Mouse (Mus musculus): ENCODE data around the gene Slc35f6.
"Not testable (repeated sequence)": the region's sequence is repeated elsewhere in the genome, so short reads cannot be mapped to it uniquely, and the experiment has no call there.

The Slc35f6 gene

GRCm38 (mm10) chr5:30655526-30656195, 7.9 kb downstream of the Slc35f6 start:
- DNase-seq (ENCODE audit: low spot score in 2 of 2): no peak

DNA sequence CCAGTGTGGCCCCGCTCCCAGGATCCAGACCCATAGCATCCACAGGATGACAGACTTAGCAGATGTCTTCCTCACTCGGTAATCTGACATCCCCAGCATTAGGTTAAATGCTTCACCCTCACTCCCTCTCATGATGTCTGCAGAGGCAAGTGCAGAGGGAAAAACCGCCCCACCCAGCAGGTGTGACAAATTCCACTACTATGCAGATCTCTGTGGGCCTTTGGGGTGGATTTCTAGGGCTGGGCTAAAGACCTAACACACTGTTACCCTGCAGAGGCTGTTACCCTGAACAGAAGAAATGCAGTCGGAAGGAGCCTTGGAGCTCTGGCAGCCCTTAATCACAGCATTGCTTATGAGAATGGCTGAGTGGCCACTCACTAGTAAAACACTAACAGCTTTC, 11.3 kb downstream of the Slc35f6 start:
- DNase-seq (ENCODE audit: low spot score in 2 of 2): no peak

- no peak for DNase-seq (ENCODE audit: low spot score in 2 of 2)
These were observed 12.5 kb downstream of the Slc35f6 start for GRCm38 (mm10) chr5:30660278-30660677.

- no peak for DNase-seq (ENCODE audit: low spot score in 2 of 2)
These were observed 13.1 kb downstream of the Slc35f6 start for GRCm38 (mm10) chr5:30660813-30661212.

GRCm38 (mm10) chr5:30665360-30665759, 17.6 kb downstream of the Slc35f6 start:
- DNase-seq (ENCODE audit: low spot score in 2 of 2): no peak

- no peak for DNase-seq (ENCODE audit: low spot score in 2 of 2)
These were observed 18.2 kb downstream of the Slc35f6 start for GRCm38 (mm10) chr5:30665968-30666367.

DNA sequence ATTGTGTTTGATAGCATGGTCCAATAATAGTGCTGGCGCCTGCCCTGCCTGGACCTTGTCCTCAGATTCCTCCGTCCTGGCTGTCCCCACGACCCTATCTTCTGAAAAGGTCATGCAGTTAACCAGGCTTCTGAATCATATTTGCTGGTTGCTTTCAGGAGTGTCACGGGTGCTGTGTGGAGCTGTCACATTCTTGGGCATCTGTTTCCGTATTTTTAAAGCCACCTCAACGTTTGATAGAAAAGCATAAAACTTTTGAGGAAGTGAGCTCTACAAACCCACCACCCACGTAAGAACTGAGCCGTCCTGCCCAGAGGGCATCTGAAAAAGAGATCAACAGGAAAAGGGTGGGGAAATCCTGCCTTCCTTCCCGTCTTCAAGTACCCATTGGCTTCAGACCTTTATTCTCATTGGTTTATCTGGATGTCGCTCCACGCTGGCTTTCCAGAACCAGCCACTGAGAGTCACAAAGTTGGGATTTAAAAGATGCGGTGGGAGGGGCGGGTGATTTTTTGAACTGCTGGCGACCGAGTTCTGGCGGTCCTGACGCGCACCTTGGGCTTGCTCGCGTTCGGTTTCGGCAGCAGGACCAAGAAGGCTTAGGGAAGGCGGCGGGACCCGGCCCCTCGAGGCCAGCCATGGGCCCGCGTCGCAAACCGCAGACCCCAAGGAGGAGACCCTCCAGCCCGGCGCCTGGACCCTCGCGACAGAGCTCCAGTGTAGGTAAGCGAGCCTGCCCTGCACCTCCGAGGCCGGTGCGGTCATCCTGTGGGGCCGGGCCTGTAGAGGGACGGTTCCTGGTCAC, 18.9 kb downstream of the Slc35f6 start, which contains the start of gene Cenpa:
TSS of gene Cenpa (plus strand) at position 387 of the 805 bp plus-strand sequence.
- peak; percentile 63 to 88 for DNase-seq (ENCODE audit: low spot score in 2 of 2)

GRCm38 (mm10) chr5:30667215-30667614, 19.5 kb downstream of the Slc35f6 start:
- DNase-seq (ENCODE audit: low spot score in 2 of 2): no peak

- no peak for DNase-seq (ENCODE audit: low spot score in 2 of 2)
These were observed 20.0 kb downstream of the Slc35f6 start for GRCm38 (mm10) chr5:30667686-30668085.

DNA sequence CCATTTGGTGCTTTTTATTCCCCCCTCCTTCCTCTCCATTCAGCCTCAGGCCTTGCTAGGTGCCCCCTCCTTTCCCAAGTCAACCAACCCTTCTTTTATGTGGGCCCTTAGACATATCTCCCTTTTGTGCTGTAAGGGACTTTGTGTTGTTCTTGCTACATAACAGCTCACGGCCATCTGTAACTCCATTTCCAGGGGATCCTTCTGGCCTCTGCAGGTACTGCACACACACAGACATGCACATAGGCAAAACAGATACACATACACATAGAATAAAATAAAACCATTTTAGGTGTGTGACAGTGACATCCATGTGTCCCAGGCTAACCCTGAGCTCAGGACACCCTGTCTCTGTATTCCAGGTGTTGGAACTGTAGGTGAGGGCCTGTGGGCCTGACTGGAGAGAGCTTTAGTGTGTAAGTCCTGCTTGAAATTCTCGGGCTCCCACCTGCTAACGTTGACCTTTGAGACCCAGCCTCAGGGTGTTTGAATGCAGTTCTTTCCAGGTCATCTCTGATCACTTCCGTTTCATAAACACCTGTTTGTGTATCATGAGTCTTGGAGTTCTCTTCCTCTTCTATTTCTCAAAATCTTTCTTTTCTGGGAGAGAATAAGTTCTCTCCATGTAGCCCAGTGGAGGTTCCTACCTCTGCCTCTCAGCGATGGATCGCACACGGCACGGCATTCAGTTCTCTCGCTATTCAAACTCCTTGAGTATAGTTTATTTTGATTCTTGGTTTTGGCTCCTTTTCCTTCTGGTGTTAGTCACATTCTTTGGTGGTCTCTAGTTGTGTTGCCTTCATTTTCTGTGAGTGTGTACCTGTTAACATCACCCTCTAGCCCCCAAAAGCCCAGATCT, 21.1 kb downstream of the Slc35f6 start:
- no peak for DNase-seq (ENCODE audit: low spot score in 2 of 2)

DNA sequence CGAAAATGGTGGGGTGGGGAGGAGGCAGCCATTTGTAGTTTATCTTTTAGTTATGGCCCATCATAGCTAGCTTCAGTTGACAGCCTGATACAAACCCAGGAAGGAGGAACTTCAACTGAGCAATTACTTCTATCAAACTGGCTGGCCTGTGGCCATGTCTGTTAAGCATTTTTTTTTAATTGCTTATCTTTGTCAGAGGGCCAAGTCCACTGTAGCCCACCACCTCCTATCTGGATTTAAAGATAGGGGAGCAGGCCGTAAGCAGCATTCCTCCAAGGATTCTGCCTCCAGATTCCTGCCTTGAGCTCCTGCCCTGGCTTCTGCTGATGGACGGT, 21.7 kb downstream of the Slc35f6 start:
- no peak for DNase-seq (ENCODE audit: low spot score in 2 of 2)

DNA sequence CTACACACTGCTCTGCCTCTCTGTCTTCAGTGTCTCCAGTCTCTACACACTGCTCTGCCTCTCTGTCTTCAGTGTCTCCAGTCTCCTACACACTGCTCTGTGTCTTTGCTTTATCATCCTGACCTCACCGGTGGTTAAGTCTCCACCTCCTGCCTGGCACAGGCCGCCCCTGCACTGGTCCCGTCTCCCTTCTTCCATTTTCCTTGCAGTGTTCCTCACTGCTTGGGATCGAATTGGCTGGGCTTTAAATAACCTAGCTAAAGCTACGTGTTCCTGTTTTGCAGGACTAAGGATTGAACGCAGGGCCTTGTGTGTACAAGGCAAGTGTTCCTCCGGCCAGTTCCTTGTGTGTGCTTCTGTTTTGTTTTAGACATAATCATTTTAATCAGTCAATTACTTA, 22.4 kb downstream of the Slc35f6 start:
- DNase-seq (ENCODE audit: low spot score in 2 of 2): no peak

GRCm38 (mm10) chr5:30674001-30674400, 26.3 kb downstream of the Slc35f6 start:
- DNase-seq (ENCODE audit: low spot score in 2 of 2): no peak

- DNase-seq (ENCODE audit: low spot score in 2 of 2): no peak
These were observed 29.1 kb downstream of the Slc35f6 start for GRCm38 (mm10) chr5:30676800-30677199.

GRCm38 (mm10) chr5:30678069-30678468, 30.3 kb downstream of the Slc35f6 start:
- not testable (repeated sequence) for DNase-seq (ENCODE audit: low spot score in 2 of 2)

- no peak for DNase-seq (ENCODE audit: low spot score in 2 of 2)
These were observed 31.1 kb downstream of the Slc35f6 start for GRCm38 (mm10) chr5:30678722-30679296.

DNA sequence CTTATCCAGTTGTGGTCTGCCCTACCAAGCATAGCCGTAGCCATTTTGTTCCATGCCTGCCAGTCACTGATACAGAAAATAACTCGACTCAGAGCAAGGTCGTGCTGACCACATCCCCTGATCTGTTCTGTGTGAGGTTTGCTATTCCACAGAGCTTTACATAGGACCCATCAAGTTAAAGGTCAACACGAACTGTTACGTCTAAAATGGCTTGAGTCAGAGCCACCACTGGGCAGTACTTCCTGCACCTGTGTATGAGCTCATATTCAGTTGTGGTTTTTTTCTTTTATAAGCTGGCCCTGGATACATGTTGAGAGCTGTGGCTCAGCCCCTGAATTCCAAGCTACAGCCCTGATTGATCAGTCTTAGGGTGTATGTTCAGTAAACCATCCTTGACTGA, 31.9 kb downstream of the Slc35f6 start:
- DNase-seq (ENCODE audit: low spot score in 2 of 2): no peak

- no peak for DNase-seq (ENCODE audit: low spot score in 2 of 2)
These were observed 34.2 kb downstream of the Slc35f6 start for GRCm38 (mm10) chr5:30681970-30682369.

- no peak for DNase-seq (ENCODE audit: low spot score in 2 of 2)
These were observed 35.4 kb downstream of the Slc35f6 start for GRCm38 (mm10) chr5:30682967-30683600.

GRCm38 (mm10) chr5:30683993-30684392, 36.3 kb downstream of the Slc35f6 start:
- DNase-seq (ENCODE audit: low spot score in 2 of 2): no peak

- no peak for DNase-seq (ENCODE audit: low spot score in 2 of 2)
These were observed 39.0 kb downstream of the Slc35f6 start for GRCm38 (mm10) chr5:30686781-30687180.

Data from urinary bladder, adult 18-20 months (tissue).